Mouse (Mus musculus): ENCODE measurements around the gene Ltb4r2. TPM values are rescaled to one million over a fixed set of nuclear protein-coding genes. Genes with fewer than 3 reads are reported as not detected.

Ltb4r2 gene
- total and polyA plus RNA-seq, 3 experiments = 0.20 TPM; not detected in 1

- Histone ChIP-seq H3K4me3 (no peak overlapping the region), H3K9ac (ENCODE audit: low read depth, low read length) (no peak overlapping the region), H3K79me2 (replicated peaks; ENCODE audit: control insufficient read depth, insufficient read depth, low read length) (no peaks in the 10 kb centered on the region), H3K4me1 (ENCODE audit: control insufficient read depth, insufficient read depth, low read length) (peaks cover 7% of the 10 kb centered on the region), H3K27ac (peak overlapping the region; percentile 17), H3K36me3 (ENCODE audit: control insufficient read depth, insufficient read depth, low read length) (no peaks in the 10 kb centered on the region; the same call in 1 of the 2 replicates), H3K27me3 (ENCODE audit: control insufficient read depth, insufficient read depth, low read length) (no peaks in the 10 kb centered on the region)
- intact Hi-C loops (cut with DNase I) = no loop called here
- TF ChIP-seq POLR2A (IDR thresholded peaks at IDR 0.05; ENCODE audit: insufficient read depth, low read depth, low read length) (no peak), CTCF (IDR thresholded peaks at IDR 0.05) (no peak), EP300 (IDR thresholded peaks at IDR 0.05; ENCODE audit: insufficient read depth, low read depth, low read length) (no peak)
- peak in 1 of 2 experiments; percentile 17 for DNase-seq
- WGBS = 81% methylated on average over 11 of the region's 11 CpGs
Measured at GRCm38 (mm10) chr14:55777806-55778205, 16.6 kb downstream of the Ltb4r2 start.

GRCm38 (mm10) chr14:55778686-55779085 is 17.5 kb downstream of the Ltb4r2 start:
- no peak for TF ChIP-seq CTCF (IDR thresholded peaks at IDR 0.05)
- TF ChIP-seq POLR2A (IDR thresholded peaks at IDR 0.05; ENCODE audit: insufficient read depth, low read depth, low read length) = no peak
- TF ChIP-seq EP300 (IDR thresholded peaks at IDR 0.05; ENCODE audit: insufficient read depth, low read depth, low read length) = no peak
- no peaks in the 10 kb centered on the region for H3K27me3 ChIP-seq (ENCODE audit: control insufficient read depth, insufficient read depth, low read length)
- WGBS = 85% methylated on average over 15 of the region's 15 CpGs
- H3K4me3 ChIP-seq = no peak overlapping the region
- DNase-seq = peak in 1 of 2 experiments; percentile 13
- intact Hi-C loops (cut with DNase I) = no loop called here
- peaks cover 7% of the 10 kb centered on the region for H3K4me1 ChIP-seq (ENCODE audit: control insufficient read depth, insufficient read depth, low read length)
- H3K36me3 ChIP-seq (ENCODE audit: control insufficient read depth, insufficient read depth, low read length) = no peaks in the 10 kb centered on the region; the same call in 1 of the 2 replicates
- no peak overlapping the region for H3K27ac ChIP-seq
- no peak overlapping the region for H3K9ac ChIP-seq (ENCODE audit: low read depth, low read length)
- H3K79me2 ChIP-seq (replicated peaks; ENCODE audit: control insufficient read depth, insufficient read depth, low read length) = no peaks in the 10 kb centered on the region

DNA sequence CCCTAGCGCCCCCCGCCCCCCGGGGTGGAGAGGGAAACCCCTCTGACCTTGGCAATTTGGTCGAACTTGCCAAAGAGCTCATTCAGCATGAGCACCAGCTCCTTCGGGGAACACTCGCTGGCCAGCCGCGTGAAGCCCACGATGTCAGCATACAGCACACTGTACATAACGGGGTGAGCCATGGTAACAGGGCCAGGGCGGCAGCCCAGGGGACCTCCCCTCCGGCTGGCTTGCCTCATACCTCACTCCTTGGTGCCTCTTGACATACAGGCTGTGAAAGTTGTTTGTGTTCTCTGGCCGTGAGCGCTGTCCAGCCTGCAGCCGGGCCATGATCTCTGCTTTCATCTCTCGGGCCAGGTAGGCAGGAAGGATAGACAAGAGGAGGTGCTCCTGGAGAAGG is 18.4 kb downstream of the Ltb4r2 start:
- intact Hi-C loops (cut with DNase I) = loop anchor here (2.0 to 5.0 kb wide), 2 partner anchors 87 to 138 kb away; no protein-coding TSS in a partner anchor
- no peak for TF ChIP-seq EP300 (IDR thresholded peaks at IDR 0.05; ENCODE audit: insufficient read depth, low read depth, low read length)
- no peak for TF ChIP-seq CTCF (IDR thresholded peaks at IDR 0.05)
- TF ChIP-seq POLR2A (IDR thresholded peaks at IDR 0.05; ENCODE audit: insufficient read depth, low read depth, low read length) = no peak
- peak; percentile 3 to 12 for DNase-seq
- Histone ChIP-seq H3K4me1 (ENCODE audit: control insufficient read depth, insufficient read depth, low read length) (peaks cover 7% of the 10 kb centered on the region), H3K79me2 (replicated peaks; ENCODE audit: control insufficient read depth, insufficient read depth, low read length) (no peaks in the 10 kb centered on the region), H3K36me3 (ENCODE audit: control insufficient read depth, insufficient read depth, low read length) (no peaks in the 10 kb centered on the region; the same call in 1 of the 2 replicates), H3K4me3 (no peak overlapping the region), H3K27ac (no peak overlapping the region), H3K9ac (ENCODE audit: low read depth, low read length) (no peak overlapping the region), H3K27me3 (ENCODE audit: control insufficient read depth, insufficient read depth, low read length) (no peaks in the 10 kb centered on the region)
- WGBS = 72% methylated on average over 16 of the region's 16 CpGs

GRCm38 (mm10) chr14:55780736-55781135 is 19.5 kb downstream of the Ltb4r2 start:
- intact Hi-C loops (cut with DNase I) = loop anchor here (2.0 to 5.0 kb wide), 2 partner anchors 86 to 137 kb away; no protein-coding TSS in a partner anchor
- H3K9ac ChIP-seq (ENCODE audit: low read depth, low read length) = no peak overlapping the region
- no peaks in the 10 kb centered on the region for H3K27me3 ChIP-seq (ENCODE audit: control insufficient read depth, insufficient read depth, low read length)
- H3K4me3 ChIP-seq = no peak overlapping the region
- H3K4me1 ChIP-seq (ENCODE audit: control insufficient read depth, insufficient read depth, low read length) = peaks cover 7% of the 10 kb centered on the region
- DNase-seq = peak in 1 of 2 experiments; percentile 16
- H3K27ac ChIP-seq = no peak overlapping the region
- H3K79me2 ChIP-seq (replicated peaks; ENCODE audit: control insufficient read depth, insufficient read depth, low read length) = no peaks in the 10 kb centered on the region
- 69% methylated on average over 11 of the region's 11 CpGs for WGBS
- H3K36me3 ChIP-seq (ENCODE audit: control insufficient read depth, insufficient read depth, low read length) = no peaks in the 10 kb centered on the region; the same call in 1 of the 2 replicates
- TF ChIP-seq POLR2A (IDR thresholded peaks at IDR 0.05; ENCODE audit: insufficient read depth, low read depth, low read length) (no peak), CTCF (IDR thresholded peaks at IDR 0.05) (no peak), EP300 (IDR thresholded peaks at IDR 0.05; ENCODE audit: insufficient read depth, low read depth, low read length) (no peak)

- intact Hi-C loops (cut with DNase I) = loop anchor here (2.0 to 5.0 kb wide), 2 partner anchors 85 to 136 kb away; no protein-coding TSS in a partner anchor
- Histone ChIP-seq H3K4me3 (peak overlapping the region; percentile 38), H3K27ac (peak overlapping the region; percentile 97), H3K27me3 (ENCODE audit: control insufficient read depth, insufficient read depth, low read length) (no peaks in the 10 kb centered on the region), H3K9ac (ENCODE audit: low read depth, low read length) (peak overlapping the region; percentile 15; the same call in 1 of the 2 replicates), H3K4me1 (ENCODE audit: control insufficient read depth, insufficient read depth, low read length) (peaks cover 7% of the 10 kb centered on the region), H3K36me3 (ENCODE audit: control insufficient read depth, insufficient read depth, low read length) (no peaks in the 10 kb centered on the region; the same call in 1 of the 2 replicates), H3K79me2 (replicated peaks; ENCODE audit: control insufficient read depth, insufficient read depth, low read length) (no peaks in the 10 kb centered on the region)
- peak; percentile 64 to 76 for DNase-seq
- TF ChIP-seq POLR2A (IDR thresholded peaks at IDR 0.05; ENCODE audit: insufficient read depth, low read depth, low read length) (peak; percentile 29; the same call in 1 of the 2 replicates), CTCF (IDR thresholded peaks at IDR 0.05) (no peak; the same call in 1 of the 2 replicates), EP300 (IDR thresholded peaks at IDR 0.05; ENCODE audit: insufficient read depth, low read depth, low read length) (peak; percentile 99)
- 15% methylated on average over 14 of the region's 14 CpGs for WGBS
Measured at GRCm38 (mm10) chr14:55781310-55781709, 20.1 kb downstream of the Ltb4r2 start.

DNA sequence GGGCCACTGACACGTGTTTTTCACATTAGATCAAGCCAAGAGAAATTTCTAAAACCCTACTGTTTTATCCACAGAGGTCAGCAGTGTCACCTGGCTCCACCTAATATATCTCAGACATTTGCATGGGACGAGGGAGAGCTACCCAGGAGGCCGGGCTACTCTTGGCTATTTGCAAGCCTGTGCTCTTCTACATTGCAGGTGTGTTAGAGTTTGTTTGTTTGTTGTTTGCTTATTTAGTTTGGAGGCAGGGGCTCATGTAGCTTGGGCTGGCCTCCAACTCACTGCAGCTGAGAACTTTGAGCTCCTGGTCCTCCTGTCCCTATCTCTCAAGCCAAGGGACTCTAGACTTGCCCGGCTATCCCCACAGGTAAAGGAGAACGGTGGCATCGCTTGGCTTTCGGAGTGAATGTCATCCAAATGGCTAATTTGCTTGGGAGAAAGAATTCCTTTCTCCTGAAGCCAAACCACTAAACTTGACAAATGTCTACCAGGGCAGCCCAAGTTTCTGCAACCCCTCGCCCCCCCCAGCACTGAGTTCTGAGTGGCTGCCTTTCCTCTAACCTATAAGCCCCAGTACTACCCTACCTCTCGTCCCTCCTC is 21.2 kb downstream of the Ltb4r2 start:
- no peak for TF ChIP-seq CTCF (IDR thresholded peaks at IDR 0.05)
- TF ChIP-seq POLR2A (IDR thresholded peaks at IDR 0.05; ENCODE audit: insufficient read depth, low read depth, low read length) = no peak
- TF ChIP-seq EP300 (IDR thresholded peaks at IDR 0.05; ENCODE audit: insufficient read depth, low read depth, low read length) = no peak
- peak in 1 of 2 experiments; percentile 30 for DNase-seq
- Histone ChIP-seq H3K9ac (ENCODE audit: low read depth, low read length) (peak overlapping the region; percentile 65), H3K4me1 (ENCODE audit: control insufficient read depth, insufficient read depth, low read length) (peaks cover 7% of the 10 kb centered on the region), H3K4me3 (peak overlapping the region; percentile 50), H3K27me3 (ENCODE audit: control insufficient read depth, insufficient read depth, low read length) (no peaks in the 10 kb centered on the region), H3K36me3 (ENCODE audit: control insufficient read depth, insufficient read depth, low read length) (no peaks in the 10 kb centered on the region; the same call in 1 of the 2 replicates), H3K27ac (peak overlapping the region; percentile 97), H3K79me2 (replicated peaks; ENCODE audit: control insufficient read depth, insufficient read depth, low read length) (no peaks in the 10 kb centered on the region)
- intact Hi-C loops (cut with DNase I) = loop anchor here (5.0 kb wide), 1 partner anchor 135 kb away; no protein-coding TSS in a partner anchor
- WGBS = 32% methylated on average over 9 of the region's 9 CpGs

Data from heart, adult 2 months (tissue).